Mouse (Mus musculus) bone marrow, adult 2 months (tissue): ENCODE data around the gene Sorbs1.

Experiments used
- CTCF ChIP-seq: fragments of 200-500 bp; IDR thresholded peaks from 2 replicates; pipeline ENCODE4 v1.5.1; 2011; ENCODE audit warnings: low read length, control low read depth; ENCODE audit not compliant: control insufficient read depth, insufficient read depth
- POLR2A ChIP-seq: fragments of 200-500 bp; IDR thresholded peaks from 2 replicates; pipeline ENCODE4 v1.6.1; 2011; ENCODE audit warnings: low read depth, mild to moderate bottlenecking, control low read depth, low read length, borderline replicate concordance; ENCODE audit not compliant: control insufficient read depth

DNA sequence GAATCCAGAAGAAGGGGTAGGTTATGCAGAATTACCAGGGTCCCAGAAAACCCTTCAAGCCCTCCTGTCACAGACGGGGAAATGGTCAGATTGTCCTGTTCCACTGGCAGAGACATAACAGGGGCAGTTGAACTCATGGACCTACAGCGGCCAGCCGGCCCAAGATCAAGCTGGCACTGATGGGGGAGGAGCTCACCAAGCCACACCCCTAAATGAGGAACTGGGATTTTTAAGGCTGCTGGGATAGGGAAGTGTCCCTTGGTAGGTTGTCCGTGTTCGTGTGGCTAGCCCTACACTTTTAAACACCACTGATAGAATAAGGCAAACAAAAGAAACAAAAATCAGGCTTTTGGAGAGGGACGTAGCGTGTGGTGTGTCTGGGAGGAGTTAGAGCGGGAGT lies 236.1 kb downstream of the Sorbs1 start:
- TF ChIP-seq POLR2A (no peak), CTCF (no peak)
